Mouse (Mus musculus): ENCODE measurements at regions not wholly inside any gene's neighbourhood (a gene's known extent, or its start where the extent isn't known, plus 50 kb on each side); places are given as distances from the start of the nearest gene placed in this dataset.
"Not testable (repeated sequence)": the region's sequence is repeated elsewhere in the genome, so short reads cannot be mapped to it uniquely, and the experiment has no call there.

- H3K9me3 ChIP-seq (ENCODE audit: low read length), result no peaks in the 10 kb centered on the region
- ATAC-seq (ENCODE audit: low FRiP score, low TSS enrichment), result no peak
- no peaks in the 10 kb centered on the region for H3K4me1 ChIP-seq (ENCODE audit: insufficient read depth, low read length)
- no peak overlapping the region for H3K4me2 ChIP-seq (replicated peaks; ENCODE audit: low read depth, low read length)
- no peaks in the 10 kb centered on the region for H3K36me3 ChIP-seq (ENCODE audit: insufficient read depth, low read length)
- H3K27me3 ChIP-seq (ENCODE audit: insufficient read depth, low read length), result no peaks in the 10 kb centered on the region
- 69% methylated on average over 2 of the region's 2 CpGs for WGBS
- no peak overlapping the region for H3K4me3 ChIP-seq (ENCODE audit: low read length)
- H3K9ac ChIP-seq (replicated peaks; ENCODE audit: low read length), result no peak overlapping the region
- no peak overlapping the region for H3K27ac ChIP-seq (ENCODE audit: low read length)
These were observed 531.7 kb downstream of the Zfp704 start for GRCm38 (mm10) chr3:9078201-9078600.

GRCm38 (mm10) chr3:9076696-9077095 lies 533.2 kb downstream of the Zfp704 start:
- no peak overlapping the region for H3K4me2 ChIP-seq (replicated peaks; ENCODE audit: low read depth, low read length)
- no peak overlapping the region for H3K27ac ChIP-seq (ENCODE audit: low read length)
- ATAC-seq (ENCODE audit: low FRiP score, low TSS enrichment), result peak; percentile 70; the same call in 1 of the 2 replicates
- no peaks in the 10 kb centered on the region for H3K9me3 ChIP-seq (ENCODE audit: low read length)
- H3K36me3 ChIP-seq (ENCODE audit: insufficient read depth, low read length), result no peaks in the 10 kb centered on the region
- no peak overlapping the region for H3K9ac ChIP-seq (replicated peaks; ENCODE audit: low read length)
- no peaks in the 10 kb centered on the region for H3K27me3 ChIP-seq (ENCODE audit: insufficient read depth, low read length)
- WGBS, result 16% methylated on average over 3 of the region's 3 CpGs
- H3K4me3 ChIP-seq (ENCODE audit: low read length), result no peak overlapping the region
- no peaks in the 10 kb centered on the region for H3K4me1 ChIP-seq (ENCODE audit: insufficient read depth, low read length)

- not testable (repeated sequence) for H3K4me2 ChIP-seq (replicated peaks; ENCODE audit: low read depth, low read length); H3K4me3 ChIP-seq (ENCODE audit: low read length); H3K4me1 ChIP-seq (ENCODE audit: insufficient read depth, low read length); H3K9me3 ChIP-seq (ENCODE audit: low read length); H3K9ac ChIP-seq (replicated peaks; ENCODE audit: low read length); H3K36me3 ChIP-seq (ENCODE audit: insufficient read depth, low read length); H3K27me3 ChIP-seq (ENCODE audit: insufficient read depth, low read length); H3K27ac ChIP-seq (ENCODE audit: low read length); ATAC-seq (ENCODE audit: low FRiP score, low TSS enrichment)
- WGBS, result 61% methylated on average over 13 of the region's 13 CpGs
These were observed 537.4 kb downstream of the Zfp704 start for GRCm38 (mm10) chr3:9072471-9072870.

- Histone ChIP-seq H3K36me3 (ENCODE audit: insufficient read depth, low read length) (no peaks in the 10 kb centered on the region), H3K4me3 (ENCODE audit: low read length) (no peak overlapping the region), H3K27ac (ENCODE audit: low read length) (no peak overlapping the region), H3K4me1 (ENCODE audit: insufficient read depth, low read length) (no peaks in the 10 kb centered on the region), H3K9me3 (ENCODE audit: low read length) (no peaks in the 10 kb centered on the region), H3K4me2 (replicated peaks; ENCODE audit: low read depth, low read length) (no peak overlapping the region), H3K9ac (replicated peaks; ENCODE audit: low read length) (no peak overlapping the region), H3K27me3 (ENCODE audit: insufficient read depth, low read length) (no peaks in the 10 kb centered on the region)
- ATAC-seq (ENCODE audit: low FRiP score, low TSS enrichment), result no peak
- whole genome bisulfite sequencing, result 3% methylated on average over 12 of the region's 12 CpGs
These were observed 542.8 kb downstream of the Zfp704 start for GRCm38 (mm10) chr3:9067048-9067447.

GRCm38 (mm10) chr3:9066374-9066773 lies 543.5 kb downstream of the Zfp704 start:
- no peaks in the 10 kb centered on the region for H3K36me3 ChIP-seq (ENCODE audit: insufficient read depth, low read length)
- H3K27ac ChIP-seq (ENCODE audit: low read length), result no peak overlapping the region
- WGBS, result 78% methylated on average over 5 of the region's 5 CpGs
- no peak overlapping the region for H3K4me2 ChIP-seq (replicated peaks; ENCODE audit: low read depth, low read length)
- no peaks in the 10 kb centered on the region for H3K27me3 ChIP-seq (ENCODE audit: insufficient read depth, low read length)
- no peaks in the 10 kb centered on the region for H3K4me1 ChIP-seq (ENCODE audit: insufficient read depth, low read length)
- H3K4me3 ChIP-seq (ENCODE audit: low read length), result no peak overlapping the region
- no peak overlapping the region for H3K9ac ChIP-seq (replicated peaks; ENCODE audit: low read length)
- H3K9me3 ChIP-seq (ENCODE audit: low read length), result no peaks in the 10 kb centered on the region
- ATAC-seq (ENCODE audit: low FRiP score, low TSS enrichment), result no peak

- H3K9ac ChIP-seq (replicated peaks; ENCODE audit: low read length), result no peak overlapping the region
- H3K27me3 ChIP-seq (ENCODE audit: insufficient read depth, low read length), result no peaks in the 10 kb centered on the region
- no peak overlapping the region for H3K4me2 ChIP-seq (replicated peaks; ENCODE audit: low read depth, low read length)
- H3K9me3 ChIP-seq (ENCODE audit: low read length), result no peaks in the 10 kb centered on the region
- no peak overlapping the region for H3K4me3 ChIP-seq (ENCODE audit: low read length)
- H3K27ac ChIP-seq (ENCODE audit: low read length), result no peak overlapping the region
- 89% methylated on average over 5 of the region's 5 CpGs for WGBS
- ATAC-seq (ENCODE audit: low FRiP score, low TSS enrichment), result no peak
- H3K36me3 ChIP-seq (ENCODE audit: insufficient read depth, low read length), result no peaks in the 10 kb centered on the region
- H3K4me1 ChIP-seq (ENCODE audit: insufficient read depth, low read length), result no peaks in the 10 kb centered on the region
These were observed 544.0 kb downstream of the Zfp704 start for GRCm38 (mm10) chr3:9065892-9066291.

GRCm38 (mm10) chr3:9064266-9065031 lies 545.4 kb downstream of the Zfp704 start:
- WGBS, result 35% methylated on average over 15 of the region's 15 CpGs
- Histone ChIP-seq H3K9ac (replicated peaks; ENCODE audit: low read length) (no peak overlapping the region), H3K36me3 (ENCODE audit: insufficient read depth, low read length) (no peaks in the 10 kb centered on the region), H3K27ac (ENCODE audit: low read length) (no peak overlapping the region), H3K4me1 (ENCODE audit: insufficient read depth, low read length) (no peaks in the 10 kb centered on the region), H3K27me3 (ENCODE audit: insufficient read depth, low read length) (no peaks in the 10 kb centered on the region), H3K9me3 (ENCODE audit: low read length) (no peaks in the 10 kb centered on the region), H3K4me2 (replicated peaks; ENCODE audit: low read depth, low read length) (no peak overlapping the region), H3K4me3 (ENCODE audit: low read length) (no peak overlapping the region)
- ATAC-seq (ENCODE audit: low FRiP score, low TSS enrichment), result no peak

GRCm38 (mm10) chr3:9063662-9064061 lies 546.2 kb downstream of the Zfp704 start:
- Histone ChIP-seq H3K27me3 (ENCODE audit: insufficient read depth, low read length) (no peaks in the 10 kb centered on the region), H3K4me1 (ENCODE audit: insufficient read depth, low read length) (no peaks in the 10 kb centered on the region), H3K9me3 (ENCODE audit: low read length) (no peaks in the 10 kb centered on the region), H3K9ac (replicated peaks; ENCODE audit: low read length) (no peak overlapping the region), H3K4me2 (replicated peaks; ENCODE audit: low read depth, low read length) (no peak overlapping the region), H3K36me3 (ENCODE audit: insufficient read depth, low read length) (no peaks in the 10 kb centered on the region), H3K27ac (ENCODE audit: low read length) (no peak overlapping the region), H3K4me3 (ENCODE audit: low read length) (no peak overlapping the region)
- no peak for ATAC-seq (ENCODE audit: low FRiP score, low TSS enrichment)
- whole genome bisulfite sequencing, result 67% methylated on average over 5 of the region's 5 CpGs

- 76% methylated on average over 2 of the region's 2 CpGs for WGBS
These were observed 548.5 kb downstream of the Zfp704 start for GRCm38 (mm10) chr3:9061396-9061795.

GRCm38 (mm10) chr3:9057703-9058102 lies 552.2 kb downstream of the Zfp704 start:
- 79% methylated on average over 3 of the region's 3 CpGs for WGBS
- ATAC-seq (ENCODE audit: low FRiP score, low TSS enrichment); H3K27me3 ChIP-seq (ENCODE audit: insufficient read depth, low read length); H3K4me1 ChIP-seq (ENCODE audit: insufficient read depth, low read length); H3K9me3 ChIP-seq (ENCODE audit: low read length); H3K4me3 ChIP-seq (ENCODE audit: low read length); H3K4me2 ChIP-seq (replicated peaks; ENCODE audit: low read depth, low read length); H3K9ac ChIP-seq (replicated peaks; ENCODE audit: low read length); H3K27ac ChIP-seq (ENCODE audit: low read length); H3K36me3 ChIP-seq (ENCODE audit: insufficient read depth, low read length): not testable (repeated sequence)

More at GRCm38 (mm10) chr3:9061396-9061795, 548.5 kb downstream of the Zfp704 start:
- Histone ChIP-seq H3K9me3 (ENCODE audit: low read length) (no peaks in the 10 kb centered on the region), H3K4me3 (ENCODE audit: low read length) (no peak overlapping the region), H3K27me3 (ENCODE audit: insufficient read depth, low read length) (no peaks in the 10 kb centered on the region), H3K27ac (ENCODE audit: low read length) (no peak overlapping the region), H3K4me1 (ENCODE audit: insufficient read depth, low read length) (no peaks in the 10 kb centered on the region), H3K9ac (replicated peaks; ENCODE audit: low read length) (no peak overlapping the region), H3K4me2 (replicated peaks; ENCODE audit: low read depth, low read length) (no peak overlapping the region), H3K36me3 (ENCODE audit: insufficient read depth, low read length) (no peaks in the 10 kb centered on the region)
- ATAC-seq (ENCODE audit: low FRiP score, low TSS enrichment), result no peak
